Mouse (Mus musculus): ENCODE results near the gene Riok2. TPM values are rescaled to one million over a fixed set of nuclear protein-coding genes. Genes with fewer than 3 reads are reported as not detected.

The Riok2 gene
- polyA plus RNA-seq, 1 experiment from 2014 or later: 33.8 TPM

DNA sequence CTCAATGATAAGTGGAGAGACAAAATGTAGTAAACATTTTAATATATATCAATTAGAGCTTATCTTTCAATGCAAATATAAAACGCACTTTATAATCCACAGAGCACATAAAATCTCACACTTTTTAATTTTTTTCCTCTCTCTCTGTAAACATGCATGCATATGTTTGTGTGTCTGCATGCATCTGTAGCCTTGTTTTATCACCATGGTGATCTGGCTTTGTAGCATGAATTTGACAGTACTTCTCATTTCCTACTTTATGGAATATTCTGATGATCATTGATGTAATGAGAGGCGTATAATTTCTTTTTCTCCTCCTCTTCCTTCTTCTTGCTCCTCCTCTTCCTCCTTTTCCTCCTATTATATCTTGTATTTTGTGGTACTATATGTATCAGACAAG lies 38.1 kb downstream of the Riok2 start:
- 95% methylated on average over 2 of the region's 2 CpGs for WGBS
- Histone ChIP-seq H3K9me3 (ENCODE audit: control insufficient read depth, low read length) (no peaks in the 10 kb centered on the region), H3K27me3 (ENCODE audit: control insufficient read depth, insufficient read depth, low read length) (no peaks in the 10 kb centered on the region), H3K36me3 (ENCODE audit: control insufficient read depth, insufficient read depth, low read length) (no peaks in the 10 kb centered on the region), H3K9ac (ENCODE audit: low read depth, low read length) (no peak overlapping the region), H3K4me3 (ENCODE audit: low read depth, low read length) (no peak overlapping the region), H3K4me1 (replicated peaks; ENCODE audit: control insufficient read depth, insufficient read depth, low read length) (no peaks in the 10 kb centered on the region), H3K4me2 (replicated peaks; ENCODE audit: low read depth, low read length) (no peak overlapping the region), H3K27ac (ENCODE audit: low read depth, low read length) (no peak overlapping the region)
- DNase-seq (ENCODE audit: low spot score) (no peak), ATAC-seq (ENCODE audit: low FRiP score) (no peak)

DNA sequence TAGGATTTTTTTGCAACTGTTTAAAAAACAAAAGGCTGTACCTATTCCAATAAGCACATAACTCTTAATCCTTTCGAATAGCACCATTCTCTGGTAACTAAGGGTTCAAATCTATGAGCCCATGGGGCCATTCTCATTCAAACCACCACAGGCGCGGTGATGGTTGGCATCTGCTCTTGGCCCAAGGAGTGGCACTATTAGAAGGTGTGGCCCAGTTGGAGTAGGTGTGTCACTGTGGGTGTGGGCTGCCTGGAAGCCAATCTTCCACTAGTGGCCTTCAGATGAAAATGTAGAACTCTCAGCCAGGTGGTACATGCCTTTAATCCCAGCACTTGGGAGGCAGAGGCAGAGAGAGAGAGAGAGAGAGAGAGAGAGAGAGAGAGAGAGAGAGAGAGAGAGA lies 40.1 kb downstream of the Riok2 start:
- DNase-seq (ENCODE audit: low spot score): no peak
- Histone ChIP-seq H3K27ac (ENCODE audit: low read depth, low read length) (no peak overlapping the region), H3K4me1 (replicated peaks; ENCODE audit: control insufficient read depth, insufficient read depth, low read length) (no peaks in the 10 kb centered on the region), H3K4me3 (ENCODE audit: low read depth, low read length) (no peak overlapping the region), H3K36me3 (ENCODE audit: control insufficient read depth, insufficient read depth, low read length) (no peaks in the 10 kb centered on the region), H3K27me3 (ENCODE audit: control insufficient read depth, insufficient read depth, low read length) (no peaks in the 10 kb centered on the region), H3K4me2 (replicated peaks; ENCODE audit: low read depth, low read length) (no peak overlapping the region), H3K9ac (ENCODE audit: low read depth, low read length) (no peak overlapping the region), H3K9me3 (ENCODE audit: control insufficient read depth, low read length) (no peaks in the 10 kb centered on the region)
- ATAC-seq (ENCODE audit: low FRiP score): no peak
- WGBS: 92% methylated on average over 3 of the region's 3 CpGs

DNA sequence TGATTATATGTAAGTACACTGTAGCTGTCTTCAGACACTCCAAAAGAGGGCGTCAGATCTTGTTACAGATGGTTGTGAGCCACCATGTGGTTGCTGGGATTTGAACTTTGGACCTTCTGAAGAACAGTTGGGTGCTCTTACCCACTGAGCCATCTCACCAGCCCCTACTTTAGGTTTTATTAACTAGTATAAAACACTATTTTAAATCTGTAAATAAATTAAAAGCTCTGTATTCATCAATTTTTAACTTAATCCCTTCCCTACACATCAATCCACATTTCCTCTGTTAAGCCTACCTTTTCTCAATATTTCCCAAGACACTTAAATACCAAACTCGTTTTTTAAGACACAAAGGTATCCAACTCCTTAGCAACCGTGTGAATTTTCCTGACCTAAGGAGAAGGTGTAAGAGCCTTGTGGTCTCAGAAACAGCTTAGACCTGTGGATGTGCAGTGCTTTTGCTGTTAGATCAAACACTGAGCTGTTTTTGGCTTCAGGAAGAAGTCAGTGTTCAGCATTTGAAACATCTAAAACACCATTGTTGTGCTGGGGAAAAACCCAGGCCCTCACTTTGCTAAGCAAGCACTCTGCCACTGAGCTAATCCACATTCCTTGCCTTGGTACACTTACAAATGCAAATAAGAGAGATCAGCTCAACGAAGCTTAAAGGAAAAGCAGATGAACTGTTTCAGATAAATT lies 50.6 kb downstream of the Riok2 start:
- 38% methylated on average over 4 of the region's 4 CpGs for WGBS
- H3K4me1 ChIP-seq (replicated peaks; ENCODE audit: control insufficient read depth, insufficient read depth, low read length): no peaks in the 10 kb centered on the region
- no peaks in the 10 kb centered on the region for H3K9me3 ChIP-seq (ENCODE audit: control insufficient read depth, low read length)
- H3K36me3 ChIP-seq (ENCODE audit: control insufficient read depth, insufficient read depth, low read length): no peaks in the 10 kb centered on the region
- no peak overlapping the region for H3K9ac ChIP-seq (ENCODE audit: low read depth, low read length)
- DNase-seq (ENCODE audit: low spot score) (no peak), ATAC-seq (ENCODE audit: low FRiP score) (no peak)
- no peaks in the 10 kb centered on the region for H3K27me3 ChIP-seq (ENCODE audit: control insufficient read depth, insufficient read depth, low read length)
- H3K4me2 ChIP-seq (replicated peaks; ENCODE audit: low read depth, low read length): no peak overlapping the region
- no peak overlapping the region for H3K27ac ChIP-seq (ENCODE audit: low read depth, low read length)
- H3K4me3 ChIP-seq (ENCODE audit: low read depth, low read length): no peak overlapping the region

- DNase-seq (ENCODE audit: low spot score) (no peak), ATAC-seq (ENCODE audit: low FRiP score) (no peak)
- Histone ChIP-seq H3K4me3 (ENCODE audit: low read depth, low read length) (no peak overlapping the region), H3K9ac (ENCODE audit: low read depth, low read length) (no peak overlapping the region), H3K36me3 (ENCODE audit: control insufficient read depth, insufficient read depth, low read length) (no peaks in the 10 kb centered on the region), H3K9me3 (ENCODE audit: control insufficient read depth, low read length) (no peaks in the 10 kb centered on the region), H3K4me2 (replicated peaks; ENCODE audit: low read depth, low read length) (no peak overlapping the region), H3K27me3 (ENCODE audit: control insufficient read depth, insufficient read depth, low read length) (no peaks in the 10 kb centered on the region), H3K4me1 (replicated peaks; ENCODE audit: control insufficient read depth, insufficient read depth, low read length) (no peaks in the 10 kb centered on the region), H3K27ac (ENCODE audit: low read depth, low read length) (no peak overlapping the region)
- 41% methylated on average over 4 of the region's 4 CpGs for WGBS
Observed at GRCm38 (mm10) chr17:17425308-17425813, 51.3 kb downstream of the Riok2 start.

DNA sequence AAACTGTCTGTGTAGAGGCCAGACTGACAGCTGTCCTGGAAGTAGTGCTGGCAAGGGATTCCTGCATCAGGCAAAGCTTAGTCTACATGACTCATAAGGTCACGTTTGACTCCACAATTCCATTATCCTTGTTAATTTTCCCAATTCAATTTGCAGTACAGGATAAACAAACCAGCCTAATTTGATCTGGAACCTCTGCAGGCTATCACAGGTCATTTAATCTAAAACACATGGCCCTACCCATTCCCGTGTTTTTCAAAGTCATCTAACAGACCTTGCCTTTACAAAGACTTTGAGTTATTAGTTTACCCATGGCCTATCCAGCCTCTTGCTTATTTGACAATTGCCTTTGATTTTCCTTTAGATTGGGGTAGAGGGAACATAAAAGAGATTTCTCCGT lies 51.8 kb downstream of the Riok2 start:
- Histone ChIP-seq H3K9me3 (ENCODE audit: control insufficient read depth, low read length) (no peaks in the 10 kb centered on the region), H3K36me3 (ENCODE audit: control insufficient read depth, insufficient read depth, low read length) (no peaks in the 10 kb centered on the region), H3K4me3 (ENCODE audit: low read depth, low read length) (no peak overlapping the region), H3K9ac (ENCODE audit: low read depth, low read length) (no peak overlapping the region), H3K27me3 (ENCODE audit: control insufficient read depth, insufficient read depth, low read length) (no peaks in the 10 kb centered on the region), H3K4me1 (replicated peaks; ENCODE audit: control insufficient read depth, insufficient read depth, low read length) (no peaks in the 10 kb centered on the region), H3K4me2 (replicated peaks; ENCODE audit: low read depth, low read length) (no peak overlapping the region), H3K27ac (ENCODE audit: low read depth, low read length) (no peak overlapping the region)
- ATAC-seq (ENCODE audit: low FRiP score) (no peak), DNase-seq (ENCODE audit: low spot score) (no peak)
- 64% methylated on average over 3 of the region's 3 CpGs for WGBS

GRCm38 (mm10) chr17:17428888-17429287 lies 54.8 kb downstream of the Riok2 start:
- Histone ChIP-seq H3K9ac (ENCODE audit: low read depth, low read length) (no peak overlapping the region), H3K36me3 (ENCODE audit: control insufficient read depth, insufficient read depth, low read length) (no peaks in the 10 kb centered on the region), H3K27ac (ENCODE audit: low read depth, low read length) (no peak overlapping the region), H3K4me3 (ENCODE audit: low read depth, low read length) (no peak overlapping the region), H3K4me1 (replicated peaks; ENCODE audit: control insufficient read depth, insufficient read depth, low read length) (no peaks in the 10 kb centered on the region), H3K4me2 (replicated peaks; ENCODE audit: low read depth, low read length) (no peak overlapping the region), H3K9me3 (ENCODE audit: control insufficient read depth, low read length) (no peaks in the 10 kb centered on the region), H3K27me3 (ENCODE audit: control insufficient read depth, insufficient read depth, low read length) (no peaks in the 10 kb centered on the region)
- WGBS: 89% methylated on average over 2 of the region's 2 CpGs
- ATAC-seq (ENCODE audit: low FRiP score): no peak
- no peak for DNase-seq (ENCODE audit: low spot score)

DNA sequence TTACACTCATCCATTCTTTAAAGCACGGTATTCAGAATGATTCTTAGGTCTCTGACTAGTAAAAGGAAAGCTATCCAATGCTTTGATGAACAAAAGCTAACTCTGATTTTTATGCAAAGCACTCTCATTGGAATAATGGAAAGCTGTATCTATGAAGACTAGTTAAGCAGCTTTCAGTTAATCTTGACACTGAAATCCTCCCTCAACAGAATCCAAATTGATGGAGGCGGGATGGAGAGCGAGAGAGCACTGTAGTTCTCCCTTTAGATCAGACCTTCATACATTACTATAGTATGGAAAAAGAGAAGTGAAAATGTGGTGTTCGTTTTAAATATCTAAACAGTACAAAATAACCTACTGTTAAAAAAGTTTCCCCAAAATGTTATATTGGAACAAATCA lies 59.6 kb downstream of the Riok2 start:
- WGBS: 76% methylated on average over 4 of the region's 4 CpGs
- Histone ChIP-seq H3K4me1 (replicated peaks; ENCODE audit: control insufficient read depth, insufficient read depth, low read length) (no peaks in the 10 kb centered on the region), H3K27ac (ENCODE audit: low read depth, low read length) (no peak overlapping the region), H3K36me3 (ENCODE audit: control insufficient read depth, insufficient read depth, low read length) (no peaks in the 10 kb centered on the region), H3K9me3 (ENCODE audit: control insufficient read depth, low read length) (no peaks in the 10 kb centered on the region), H3K9ac (ENCODE audit: low read depth, low read length) (no peak overlapping the region), H3K4me2 (replicated peaks; ENCODE audit: low read depth, low read length) (no peak overlapping the region), H3K27me3 (ENCODE audit: control insufficient read depth, insufficient read depth, low read length) (no peaks in the 10 kb centered on the region), H3K4me3 (ENCODE audit: low read depth, low read length) (no peak overlapping the region)
- ATAC-seq (ENCODE audit: low FRiP score) (no peak), DNase-seq (ENCODE audit: low spot score) (no peak)

- no peaks in the 10 kb centered on the region for H3K27me3 ChIP-seq (ENCODE audit: control insufficient read depth, insufficient read depth, low read length)
- no peak for ATAC-seq (ENCODE audit: low FRiP score)
- no peak overlapping the region for H3K4me2 ChIP-seq (replicated peaks; ENCODE audit: low read depth, low read length)
- H3K27ac ChIP-seq (ENCODE audit: low read depth, low read length): no peak overlapping the region
- no peaks in the 10 kb centered on the region for H3K36me3 ChIP-seq (ENCODE audit: control insufficient read depth, insufficient read depth, low read length)
- H3K9me3 ChIP-seq (ENCODE audit: control insufficient read depth, low read length): no peaks in the 10 kb centered on the region
- H3K4me1 ChIP-seq (replicated peaks; ENCODE audit: control insufficient read depth, insufficient read depth, low read length): no peaks in the 10 kb centered on the region
- H3K4me3 ChIP-seq (ENCODE audit: low read depth, low read length): no peak overlapping the region
- no peak overlapping the region for H3K9ac ChIP-seq (ENCODE audit: low read depth, low read length)
- no peak for DNase-seq (ENCODE audit: low spot score)
Observed at GRCm38 (mm10) chr17:17438576-17439191, 64.6 kb downstream of the Riok2 start.

- no peak overlapping the region for H3K4me2 ChIP-seq (replicated peaks; ENCODE audit: low read depth, low read length)
- no peaks in the 10 kb centered on the region for H3K4me1 ChIP-seq (replicated peaks; ENCODE audit: control insufficient read depth, insufficient read depth, low read length)
- H3K27me3 ChIP-seq (ENCODE audit: control insufficient read depth, insufficient read depth, low read length): no peaks in the 10 kb centered on the region
- no peaks in the 10 kb centered on the region for H3K9me3 ChIP-seq (ENCODE audit: control insufficient read depth, low read length)
- H3K9ac ChIP-seq (ENCODE audit: low read depth, low read length): no peak overlapping the region
- no peaks in the 10 kb centered on the region for H3K36me3 ChIP-seq (ENCODE audit: control insufficient read depth, insufficient read depth, low read length)
- H3K27ac ChIP-seq (ENCODE audit: low read depth, low read length): no peak overlapping the region
- ATAC-seq (ENCODE audit: low FRiP score) (no peak), DNase-seq (ENCODE audit: low spot score) (no peak)
- no peak overlapping the region for H3K4me3 ChIP-seq (ENCODE audit: low read depth, low read length)
- 45% methylated on average over 4 of the region's 4 CpGs for WGBS
Observed at GRCm38 (mm10) chr17:17441876-17442498, 67.9 kb downstream of the Riok2 start.
